Mouse (Mus musculus) left cerebral cortex, adult 11 months (tissue): Measurements from ENCODE around the gene Vav3.

Experiments
- DNase-seq: peaks from one replicate; pipeline ENCODE4 v3.0.0; 2022; ENCODE audit warnings: low spot score

The Vav3 gene

GRCm38 (mm10) chr3:109585946-109586345 lies 245.5 kb downstream of the Vav3 start:
- no peak for DNase-seq

- no peak for DNase-seq
Measured at GRCm38 (mm10) chr3:109592970-109593369, 252.5 kb downstream of the Vav3 start.

GRCm38 (mm10) chr3:109596084-109596483 lies 255.6 kb downstream of the Vav3 start:
- DNase-seq, result no peak

- no peak for DNase-seq
Measured at GRCm38 (mm10) chr3:109600699-109601451, 260.4 kb downstream of the Vav3 start.

GRCm38 (mm10) chr3:109602753-109603152 lies 262.3 kb downstream of the Vav3 start:
- no peak for DNase-seq

GRCm38 (mm10) chr3:109606121-109606520 lies 265.7 kb downstream of the Vav3 start:
- DNase-seq, result no peak

- DNase-seq, result no peak
Measured at GRCm38 (mm10) chr3:109621721-109622120, 281.3 kb downstream of the Vav3 start.

- DNase-seq, result no peak
Measured at GRCm38 (mm10) chr3:109622361-109622760, 281.9 kb downstream of the Vav3 start.

- DNase-seq, result no peak
Measured at GRCm38 (mm10) chr3:109622816-109623215, 282.4 kb downstream of the Vav3 start.

GRCm38 (mm10) chr3:109623770-109624169 lies 283.3 kb downstream of the Vav3 start:
- DNase-seq, result no peak

- no peak for DNase-seq
Measured at GRCm38 (mm10) chr3:109636045-109636444, 295.6 kb downstream of the Vav3 start.

GRCm38 (mm10) chr3:109639386-109639785 lies 298.9 kb downstream of the Vav3 start:
- DNase-seq, result no peak

- DNase-seq, result no peak
Measured at GRCm38 (mm10) chr3:109640796-109641195, 300.3 kb downstream of the Vav3 start.

- no peak for DNase-seq
Measured at GRCm38 (mm10) chr3:109648242-109648641, 307.8 kb downstream of the Vav3 start.

- no peak for DNase-seq
Measured at GRCm38 (mm10) chr3:109651479-109651878, 311.0 kb downstream of the Vav3 start.

- DNase-seq, result no peak
Measured at GRCm38 (mm10) chr3:109652860-109653631, 312.6 kb downstream of the Vav3 start.

GRCm38 (mm10) chr3:109654386-109654785 lies 313.9 kb downstream of the Vav3 start:
- DNase-seq, result no peak

GRCm38 (mm10) chr3:109671716-109672115 lies 331.3 kb downstream of the Vav3 start:
- DNase-seq, result peak; percentile 9

GRCm38 (mm10) chr3:109672925-109673324 lies 332.5 kb downstream of the Vav3 start:
- no peak for DNase-seq

GRCm38 (mm10) chr3:109680281-109680680 lies 339.8 kb downstream of the Vav3 start:
- no peak for DNase-seq

GRCm38 (mm10) chr3:109681863-109682262 lies 341.4 kb downstream of the Vav3 start:
- no peak for DNase-seq

- DNase-seq, result no peak
Measured at GRCm38 (mm10) chr3:109683608-109684295, 343.3 kb downstream of the Vav3 start.

- DNase-seq, result no peak
Measured at GRCm38 (mm10) chr3:109690566-109690965, 350.1 kb downstream of the Vav3 start.
